Mouse (Mus musculus) ES-E14 (cell line): ENCODE measurements around the gene Gm10837.

Experiments used
- MAFK ChIP-seq: IDR thresholded peaks from 2 replicates; pipeline ENCODE4 v1.6.1; 2014; ENCODE audit warnings: mild to moderate bottlenecking, low read depth, low read length, inconsistent platforms; ENCODE audit not compliant: insufficient read depth
- ZC3H11A ChIP-seq: IDR thresholded peaks from 2 replicates; pipeline ENCODE4 v1.6.1; 2012; ENCODE audit warnings: low read depth, mild to moderate bottlenecking, inconsistent platforms, low read length, borderline replicate concordance

GRCm38 (mm10) chr14:122476041-122476821 is 14.2 kb upstream of the Gm10837 start:
- TF ChIP-seq MAFK (no peak), ZC3H11A (no peak)
